Mouse (Mus musculus) CH12.LX (cell line): ENCODE results near the gene Prkce. TPM values are rescaled to one million over a fixed set of nuclear protein-coding genes. Genes with fewer than 3 reads are reported as not detected.

Source experiments
- DNase-seq: peaks from one replicate; pipeline ENCODE4 v3.0.0-alpha.2; 2013; ENCODE audit errors: extremely low read depth
- H3K27ac ChIP-seq: 2 replicates; pipeline ENCODE4 v1.5.1; 2012; ENCODE audit warnings: low read depth, mild to moderate bottlenecking, control low read depth, moderate library complexity; ENCODE audit not compliant: insufficient read depth
- H3K27me3 ChIP-seq: replicated peaks from 2 replicates; pipeline ENCODE3; 2012; ENCODE audit warnings: inconsistent platforms
- H3K36me3 ChIP-seq, 2 experiments: replicated peaks in 1 of 2; 2 replicates each; pipeline versions ENCODE3 to v1.6.1; 2012; ENCODE audit warnings: inconsistent platforms in 1 of 2, low read length in 1 of 2, mild to moderate bottlenecking in 1 of 2, mixed read lengths in 1 of 2, moderate library complexity in 1 of 2; ENCODE audit not compliant: control insufficient read depth in 1 of 2, insufficient read depth in 1 of 2
- H3K4me1 ChIP-seq, 2 experiments: 2 replicates each; pipeline ENCODE4 v1.6.1; 2012; ENCODE audit warnings: inconsistent platforms in 1 of 2, moderate library complexity in 1 of 2; ENCODE audit not compliant: insufficient read depth in 2 of 2, control insufficient read depth in 1 of 2
- H3K4me2 ChIP-seq: 2 replicates; pipeline ENCODE4 v1.6.1; 2012; ENCODE audit warnings: low read depth, mild to moderate bottlenecking, control low read depth; ENCODE audit not compliant: poor library complexity, insufficient read depth, severe bottlenecking
- H3K4me3 ChIP-seq, 3 experiments: fragments of 150-350 bp in 1 of 3; sonication (generic) in 1 of 3; replicated peaks in 1 of 3; 2 replicates each; pipeline versions ENCODE3 to v1.5.1; 2011 to 2012; ENCODE audit warnings: low read depth in 2 of 3, low read length in 2 of 3, mild to moderate bottlenecking in 2 of 3, moderate library complexity in 2 of 3, control low read depth in 1 of 3, improper control_type of control experiment in 1 of 3, inconsistent platforms in 1 of 3, mixed read lengths in 1 of 3; ENCODE audit not compliant: poor library complexity in 1 of 3
- H3K79me2 ChIP-seq: replicated peaks from 2 replicates; pipeline ENCODE4 v1.6.1; 2012; ENCODE audit warnings: mild to moderate bottlenecking, moderate library complexity; ENCODE audit not compliant: control insufficient read depth, poor library complexity, insufficient read depth, severe bottlenecking; ENCODE audit errors: extremely low read depth
- H3K9ac ChIP-seq: 2 replicates; pipeline ENCODE4 v1.6.1; 2012; ENCODE audit warnings: low read depth, mild to moderate bottlenecking, control low read depth, moderate library complexity; ENCODE audit not compliant: insufficient read depth
- H3K9me3 ChIP-seq: replicated peaks from 2 replicates; pipeline ENCODE3; 2012; ENCODE audit warnings: low read length, inconsistent platforms, mixed read lengths
- CHD2 ChIP-seq: IDR thresholded peaks from 2 replicates; pipeline ENCODE4 v1.6.1; 2011; ENCODE audit warnings: low read length, improper control_type of control experiment
- ELF1 ChIP-seq: IDR thresholded peaks from 2 replicates; pipeline ENCODE4 v1.6.1; 2014; ENCODE audit warnings: low read depth, mild to moderate bottlenecking, inconsistent platforms, low read length, improper control_type of control experiment
- ETS1 ChIP-seq: conservative IDR thresholded peaks from 2 replicates; pipeline ENCODE4 v1.6.1; 2012; ENCODE audit warnings: low read depth, mild to moderate bottlenecking, inconsistent platforms, low read length, improper control_type of control experiment, moderate library complexity
- GABPA ChIP-seq: IDR thresholded peaks from 2 replicates; pipeline ENCODE4 v1.6.1; 2012; ENCODE audit warnings: low read depth, low read length, improper control_type of control experiment, inconsistent platforms; ENCODE audit not compliant: insufficient replicate concordance
- HCFC1 ChIP-seq: IDR thresholded peaks from 2 replicates; pipeline ENCODE4 v1.6.1; 2012; ENCODE audit warnings: low read depth, mild to moderate bottlenecking, inconsistent platforms, low read length, improper control_type of control experiment
- KAT2A ChIP-seq: IDR thresholded peaks from 2 replicates; pipeline ENCODE4 v1.6.1; 2012; ENCODE audit warnings: low read length, improper control_type of control experiment, inconsistent platforms; ENCODE audit not compliant: insufficient replicate concordance
- MAFK ChIP-seq: IDR thresholded peaks from 2 replicates; pipeline ENCODE4 v1.6.1; 2011; ENCODE audit warnings: low read length, improper control_type of control experiment; ENCODE audit not compliant: insufficient replicate concordance
- MAX ChIP-seq: IDR thresholded peaks from 2 replicates; pipeline ENCODE4 v1.6.1; 2011; ENCODE audit warnings: low read length, improper control_type of control experiment
- MAZ ChIP-seq: IDR thresholded peaks from 2 replicates; pipeline ENCODE4 v1.6.1; 2012; ENCODE audit warnings: low read depth, mild to moderate bottlenecking, inconsistent platforms, low read length, improper control_type of control experiment, moderate library complexity
- MYC ChIP-seq: IDR thresholded peaks from 2 replicates; pipeline ENCODE4 v1.6.1; 2011; ENCODE audit warnings: low read depth, mild to moderate bottlenecking, improper control_type of control experiment, low read length
- PAX5 ChIP-seq: IDR thresholded peaks from 2 replicates; pipeline ENCODE4 v1.6.1; 2012; ENCODE audit warnings: low read length, inconsistent platforms, mixed read lengths
- RAD21 ChIP-seq: IDR thresholded peaks from 2 replicates; pipeline ENCODE4 v1.6.1; 2011; ENCODE audit warnings: low read depth, mild to moderate bottlenecking, low read length, improper control_type of control experiment, moderate library complexity
- SMC3 ChIP-seq: IDR thresholded peaks from 2 replicates; pipeline ENCODE4 v1.6.1; 2011; ENCODE audit warnings: low read depth, low read length, improper control_type of control experiment
- TBP ChIP-seq: conservative IDR thresholded peaks from 2 replicates; pipeline ENCODE4 v1.6.1; 2011; ENCODE audit warnings: low read depth, low read length, improper control_type of control experiment
- TCF12 ChIP-seq: IDR thresholded peaks from 2 replicates; pipeline ENCODE4 v1.6.1; 2014; ENCODE audit warnings: low read depth, mild to moderate bottlenecking, inconsistent platforms, low read length, improper control_type of control experiment
- USF2 ChIP-seq: conservative IDR thresholded peaks from 2 replicates; pipeline ENCODE4 v1.6.1; 2011; ENCODE audit warnings: low read depth, low read length, improper control_type of control experiment
- ZMIZ1 ChIP-seq: IDR thresholded peaks from 2 replicates; pipeline ENCODE4 v1.6.1; 2012; ENCODE audit warnings: low read depth, mild to moderate bottlenecking, inconsistent platforms, low read length, improper control_type of control experiment
- dilution Hi-C: fragments of 300-500 bp; cut with MboI; formaldehyde crosslinking; loops from 2 replicates; pipeline ENCODE4 v1.14.3; 2020; ENCODE audit warnings: low sequenced_read_pairs; ENCODE audit not compliant: extremely low pct_unique_long_range_greater_than_20kb, extremely low pct_ligation_motif_present
- in situ Hi-C: fragments of 300-500 bp; cut with MboI; formaldehyde crosslinking; loops from 3 replicates; pipeline ENCODE4 v1.14.3; 2019; ENCODE audit warnings: low sequenced_read_pairs, low pct_ligation_motif_present, low pct_unique_long_range_greater_than_20kb, mixed read lengths
- polyA plus RNA-seq: library from polyadenylated mRNA; unstranded; fragments of >175 nt; gene quantifications from 2 replicates; pipeline ENCODE4 v1.2.1, GENCODE M21; 2012; ENCODE audit warnings: low read depth; ENCODE audit not compliant: insufficient read length
- total RNA-seq, 2 experiments: library from RNA; depleted of rRNA; stranded (reverse); fragments of 300-350 nt in 1 of 2; fragments of >200 nt in 1 of 2; gene quantifications; 2 replicates each; pipeline ENCODE4 v1.2.3; 2012 to 2014

The Prkce gene
- total and polyA plus RNA-seq, 3 experiments = 4.1 to 13.2 (median 11.4) TPM

DNA sequence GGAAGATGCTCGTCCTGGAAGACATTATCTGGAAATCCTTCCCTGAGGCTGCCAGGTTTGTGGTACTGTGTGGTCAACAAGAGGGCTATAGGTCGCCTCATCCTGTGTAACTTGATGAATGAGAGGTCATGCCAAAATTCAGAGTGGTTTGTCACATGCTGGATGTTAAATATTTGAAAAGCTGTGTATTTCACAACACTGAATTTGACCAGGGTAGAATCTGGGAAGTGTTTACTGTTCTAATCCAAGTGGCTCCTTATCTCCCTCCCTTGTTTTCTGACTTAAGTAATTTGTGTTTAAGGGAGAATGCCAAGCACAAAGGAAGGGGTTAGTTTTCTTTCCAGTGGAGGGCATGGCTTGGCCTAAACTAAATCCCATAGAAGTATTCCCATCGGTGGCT, 355.8 kb downstream of the Prkce start:
- no peak overlapping the region for H3K4me2 ChIP-seq
- no peak for DNase-seq
- no peak overlapping the region for H3K27ac ChIP-seq
- in situ Hi-C loops = loop anchor here (25.0 kb wide), 2 partner anchors 289 to 714 kb away; no protein-coding TSS in a partner anchor
- peaks cover 6 to 32% of the 10 kb centered on the region in 2 experiments for H3K4me1 ChIP-seq
- no peak overlapping the region for H3K9ac ChIP-seq
- no peaks in the 10 kb centered on the region for H3K9me3 ChIP-seq
- no peaks in the 10 kb centered on the region; the same call in 1 of the 2 replicates for H3K79me2 ChIP-seq
- H3K36me3 ChIP-seq = peaks cover 0 to 47% of the 10 kb centered on the region in 2 experiments
- no peaks in the 10 kb centered on the region for H3K27me3 ChIP-seq
- TF ChIP-seq ZMIZ1 = no peak
- TF ChIP-seq MAFK = no peak
- no peak for TF ChIP-seq MAX
- TF ChIP-seq HCFC1 = no peak
- TF ChIP-seq USF2 = no peak
- dilution Hi-C loops = no loop called here
- no peak overlapping the region for H3K4me3 ChIP-seq

DNA sequence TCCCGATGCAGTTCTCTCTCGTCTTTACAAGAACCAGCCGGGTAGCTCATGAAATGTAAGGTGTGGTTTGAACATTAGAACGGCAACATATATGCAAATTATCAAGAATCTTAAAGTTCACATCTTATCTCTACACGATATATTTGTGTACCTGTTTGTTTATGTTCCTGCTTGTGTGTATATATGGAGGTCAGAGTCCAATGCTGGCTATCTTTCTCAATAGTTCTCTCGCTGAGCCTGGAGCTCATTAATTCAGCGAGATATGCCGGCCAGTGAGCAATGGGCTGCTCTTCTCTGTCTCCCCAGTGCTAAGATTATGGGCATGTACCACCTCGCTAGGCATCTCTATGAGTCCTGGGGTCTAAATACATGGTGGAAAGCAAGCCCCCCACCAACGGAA, 356.3 kb downstream of the Prkce start:
- H3K27me3 ChIP-seq = no peaks in the 10 kb centered on the region
- no peaks in the 10 kb centered on the region; the same call in 1 of the 2 replicates for H3K79me2 ChIP-seq
- DNase-seq = no peak
- peaks cover 0 to 49% of the 10 kb centered on the region in 2 experiments for H3K36me3 ChIP-seq
- no peaks in the 10 kb centered on the region for H3K9me3 ChIP-seq
- H3K4me3 ChIP-seq = no peak overlapping the region
- H3K27ac ChIP-seq = no peak overlapping the region
- no peak overlapping the region for H3K4me2 ChIP-seq
- dilution Hi-C loops = no loop called here
- in situ Hi-C loops = loop anchor here (25.0 kb wide), 2 partner anchors 288 to 713 kb away; no protein-coding TSS in a partner anchor
- TF ChIP-seq MAX = no peak
- TF ChIP-seq MYC = no peak
- TF ChIP-seq CHD2 = no peak
- TF ChIP-seq PAX5 = no peak
- no peak for TF ChIP-seq KAT2A
- TF ChIP-seq SMC3 = no peak
- no peak for TF ChIP-seq GABPA
- TF ChIP-seq MAZ = no peak
- no peak for TF ChIP-seq HCFC1
- TF ChIP-seq TBP = no peak
- no peak for TF ChIP-seq RAD21
- TF ChIP-seq ETS1 = no peak
- no peak for TF ChIP-seq USF2
- TF ChIP-seq ELF1 = no peak
- TF ChIP-seq TCF12 = no peak
- TF ChIP-seq, all 38 proteins: peak for 0
- Histone ChIP-seq H3K9ac (no peak overlapping the region), H3K4me1 (peaks cover 6 to 32% of the 10 kb centered on the region in 2 experiments)
